Mouse (Mus musculus) embryo, embryonic 9.5 days (tissue): Measurements from ENCODE around the gene Setd1b.

ENCODE experiments used
- DNase-seq: peaks from one replicate; pipeline ENCODE4 v3.0.0-alpha.2; 2017; ENCODE audit errors: extremely low spot score

The Setd1b gene

DNA sequence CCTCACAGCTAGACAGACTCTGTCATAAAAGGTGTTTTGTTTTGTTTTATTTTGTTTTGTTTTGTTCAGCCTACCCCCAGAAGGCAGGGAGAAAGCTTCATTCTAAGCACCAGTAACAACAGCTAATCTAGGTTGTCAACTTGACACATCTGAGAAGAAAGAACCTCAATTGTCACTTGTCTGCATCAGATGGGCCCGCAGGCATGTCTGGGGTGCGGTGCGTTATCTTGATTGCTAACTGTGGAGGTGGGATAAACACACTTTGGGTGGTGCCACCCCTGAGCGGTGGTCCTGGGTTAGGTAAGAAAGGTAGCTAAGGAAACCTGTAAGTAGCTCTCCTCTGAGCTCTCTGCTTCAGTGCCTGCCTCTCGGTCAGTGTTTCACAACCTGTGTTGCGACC is 15.0 kb upstream of the Setd1b start:
- DNase-seq: no peak

DNA sequence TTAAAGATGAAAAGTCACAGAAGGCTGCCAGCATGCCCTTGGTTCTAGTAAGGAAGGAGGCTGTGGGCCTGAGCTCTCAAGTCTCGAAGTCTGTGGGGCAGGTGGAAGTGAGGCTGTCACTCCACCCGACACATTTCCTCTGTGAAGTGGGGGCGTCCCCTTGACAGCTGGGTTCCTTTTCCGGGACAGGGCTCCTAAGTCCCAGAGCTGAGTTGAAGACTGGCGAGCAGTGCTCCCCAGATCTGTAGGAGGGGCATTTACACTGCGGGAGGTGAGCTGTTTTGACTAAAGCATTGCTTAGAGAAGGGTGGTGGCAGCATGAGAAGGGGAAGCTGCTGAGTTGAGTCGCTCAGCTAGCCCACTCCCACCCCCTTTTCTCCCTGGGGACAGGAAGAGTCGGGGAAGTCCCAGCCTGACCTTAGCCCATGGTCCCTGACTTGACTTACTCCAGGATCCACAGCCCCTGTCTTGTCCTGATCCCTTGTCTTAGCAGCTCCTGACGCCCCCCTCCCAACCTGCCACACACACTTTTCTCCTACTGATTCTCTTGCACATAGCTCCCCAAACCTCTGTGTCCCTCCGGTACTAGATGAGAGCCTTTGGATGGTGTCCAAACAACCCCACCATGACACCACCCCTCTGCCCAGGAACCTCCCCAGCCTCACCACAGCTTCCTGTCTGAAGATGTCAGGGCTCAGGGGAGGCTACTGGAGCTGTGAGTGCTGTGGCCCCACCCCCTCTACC is 13.4 kb upstream of the Setd1b start:
- DNase-seq: no peak

DNA sequence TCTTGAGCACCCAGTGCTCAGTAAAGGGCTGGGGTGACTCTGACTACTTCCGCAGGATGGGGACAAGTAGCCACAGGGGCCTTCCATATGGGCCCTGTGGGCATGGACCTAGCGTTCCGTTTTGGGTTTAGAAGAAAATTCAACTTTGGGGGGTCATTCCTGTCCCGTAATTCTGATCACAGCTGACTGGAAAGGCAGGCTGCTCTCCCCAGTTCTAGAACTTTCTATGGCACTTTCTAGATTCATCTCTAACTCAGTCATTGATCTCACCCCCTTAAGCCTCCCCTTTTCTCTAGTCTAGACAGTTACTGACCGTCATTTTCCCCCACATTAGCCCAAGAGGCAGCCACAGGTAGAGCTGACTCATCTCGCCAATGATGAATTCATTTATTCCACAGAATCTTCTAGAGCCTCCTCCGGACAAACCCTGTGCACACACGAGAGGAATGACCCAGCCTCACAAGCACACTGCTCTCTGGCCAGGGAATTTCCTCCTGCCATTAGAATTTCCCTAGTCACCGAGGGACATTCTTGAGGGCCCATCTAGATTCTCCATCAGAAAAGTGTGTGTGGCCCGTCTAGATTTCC is 12.7 kb upstream of the Setd1b start:
- DNase-seq: no peak

DNA sequence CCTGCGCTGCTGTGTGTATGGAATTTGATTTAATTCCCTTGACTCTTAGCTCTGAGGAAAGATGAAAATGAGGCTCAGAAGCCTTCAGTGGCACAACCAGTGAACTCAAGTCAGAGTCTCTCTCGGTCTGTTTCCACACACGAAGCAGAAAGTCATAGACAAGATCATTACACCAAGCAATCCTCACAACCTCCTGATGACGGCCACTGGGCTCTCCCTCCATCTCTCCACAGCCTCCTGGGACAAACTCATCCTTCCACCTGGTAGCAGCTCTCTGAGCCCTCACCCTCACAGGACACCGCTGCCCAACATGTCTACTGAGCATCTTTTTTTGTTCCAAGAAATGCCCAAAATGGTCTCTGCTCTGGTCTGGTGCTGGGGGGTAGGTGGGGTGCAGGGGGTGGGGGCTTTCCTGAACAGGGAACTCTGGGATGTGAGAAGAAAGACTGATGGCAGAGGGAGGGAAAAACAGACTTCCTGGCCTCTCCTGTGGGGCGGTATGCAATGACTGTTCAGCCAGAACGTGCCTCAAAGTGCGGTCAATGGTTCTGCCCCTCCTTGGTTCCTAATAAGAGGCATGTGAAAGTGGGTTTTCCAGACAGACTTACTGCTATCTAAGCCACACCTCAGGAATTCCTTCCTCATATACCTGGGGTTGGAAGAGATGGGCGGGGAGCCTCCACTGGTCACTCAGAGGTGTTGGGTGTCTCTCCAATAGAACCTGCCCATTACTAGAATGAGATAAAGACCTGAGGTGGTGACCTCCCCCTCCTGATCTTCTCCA is 11.8 kb upstream of the Setd1b start:
- no peak for DNase-seq

DNA sequence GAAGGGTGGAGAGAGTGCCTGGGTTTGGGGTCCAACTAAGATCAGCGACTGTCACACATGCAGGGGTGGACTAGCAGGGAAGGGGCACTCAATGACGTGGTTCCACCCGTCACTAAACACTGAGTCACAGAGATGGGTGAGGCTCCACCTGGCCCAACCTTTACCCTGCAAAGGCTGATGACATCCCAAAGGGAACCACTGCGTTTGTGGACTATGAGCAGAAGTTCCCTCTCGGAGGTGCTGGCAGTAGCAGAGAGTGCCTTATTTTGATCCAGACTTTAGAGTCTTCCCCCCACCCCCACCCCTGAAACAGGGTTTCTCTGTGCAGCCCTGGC is 11.2 kb upstream of the Setd1b start:
- DNase-seq: no peak

DNA sequence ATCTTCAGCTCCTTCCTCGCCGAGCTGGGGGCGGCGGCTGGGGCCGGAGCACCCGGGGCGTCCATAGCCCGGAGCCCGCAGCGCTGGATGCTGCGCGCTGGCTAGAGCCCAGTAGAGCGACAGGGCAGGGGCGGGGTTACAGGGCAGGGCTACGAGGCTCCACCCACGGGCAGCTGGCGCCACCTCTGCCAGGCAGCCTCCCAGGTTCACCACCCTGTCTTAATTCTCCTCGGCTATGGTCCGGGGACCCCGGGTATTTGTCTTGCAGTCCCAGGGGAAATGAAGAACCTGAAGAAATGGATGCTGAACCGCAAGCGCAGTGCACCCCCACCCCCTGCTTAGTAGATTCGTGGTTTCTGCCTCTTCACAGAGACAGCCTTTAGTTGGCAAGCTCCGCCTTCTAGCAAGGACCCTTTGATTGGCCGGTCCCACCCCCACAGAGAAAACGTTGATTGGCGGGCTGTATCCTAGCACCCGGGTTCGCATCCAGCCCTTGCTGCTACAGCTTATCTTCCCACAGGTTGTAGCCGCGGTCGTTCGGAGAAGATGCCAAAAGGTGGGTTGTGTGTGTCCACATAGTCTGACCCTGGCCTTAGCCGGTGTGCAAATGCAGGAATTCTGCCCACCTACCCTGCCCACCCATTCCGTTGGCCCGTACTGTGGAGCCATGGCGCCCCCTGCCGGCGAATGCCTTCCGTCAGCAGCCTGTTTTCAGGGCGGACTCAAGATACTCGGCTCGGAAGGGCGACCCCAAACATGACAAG is 9.5 kb upstream of the Setd1b start, which contains the start of gene Rhof:
Gene Rhof, minus strand, starts transcription at position 385 of the 764 bp plus-strand sequence.
- peak; percentile 81 for DNase-seq

DNA sequence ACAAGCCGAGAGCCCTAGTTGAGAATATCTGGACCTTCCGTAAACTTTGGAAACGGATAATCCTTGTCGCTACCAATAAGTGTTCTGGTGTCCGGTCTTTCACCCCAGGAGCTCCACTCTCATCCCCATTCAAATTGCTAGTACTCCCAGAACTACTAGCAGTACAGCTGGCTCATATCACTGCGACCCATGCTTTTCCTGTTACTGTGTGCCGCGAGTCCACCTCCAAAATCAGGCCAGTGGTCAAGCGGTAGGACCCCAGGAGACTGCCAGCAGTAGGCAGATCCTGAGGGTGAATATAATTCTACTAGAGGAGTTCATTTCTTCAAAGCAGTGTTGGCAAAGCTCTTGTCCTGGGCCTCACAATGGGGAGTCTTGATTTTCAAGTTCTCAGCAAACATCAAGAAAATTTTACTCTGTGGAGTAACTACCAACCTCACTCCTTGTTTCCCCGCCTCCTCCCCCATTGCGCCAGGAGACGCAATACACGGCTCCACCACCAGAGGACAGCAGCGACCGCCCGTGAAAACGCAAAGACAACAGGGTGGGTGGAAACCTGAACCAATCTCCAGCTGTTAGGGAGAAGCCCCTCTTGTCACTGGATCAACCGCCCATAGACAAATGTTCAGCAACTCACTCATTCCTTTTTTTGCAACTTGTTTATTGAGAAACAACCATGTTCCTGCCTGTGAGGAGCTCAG is 8.8 kb upstream of the Setd1b start:
- DNase-seq: peak; percentile 94

DNA sequence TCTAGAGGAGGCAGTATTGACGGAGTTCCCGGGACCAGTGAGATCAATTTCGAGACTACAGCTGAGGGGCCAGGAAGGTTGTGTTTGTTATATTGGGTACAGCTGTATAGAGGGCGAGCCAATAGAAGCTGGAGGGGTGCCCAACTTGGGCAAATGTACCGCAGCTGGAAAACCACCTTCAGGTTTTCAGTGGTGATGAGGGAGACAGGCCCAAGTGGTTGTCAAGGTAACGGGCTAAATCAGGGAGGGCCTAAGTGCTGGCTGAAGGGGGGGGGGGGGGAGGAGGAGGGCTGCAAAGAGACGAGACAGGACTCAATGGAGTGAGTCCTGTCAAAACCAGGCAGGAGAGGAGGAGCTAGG is 8.2 kb upstream of the Setd1b start:
- DNase-seq: no peak

DNA sequence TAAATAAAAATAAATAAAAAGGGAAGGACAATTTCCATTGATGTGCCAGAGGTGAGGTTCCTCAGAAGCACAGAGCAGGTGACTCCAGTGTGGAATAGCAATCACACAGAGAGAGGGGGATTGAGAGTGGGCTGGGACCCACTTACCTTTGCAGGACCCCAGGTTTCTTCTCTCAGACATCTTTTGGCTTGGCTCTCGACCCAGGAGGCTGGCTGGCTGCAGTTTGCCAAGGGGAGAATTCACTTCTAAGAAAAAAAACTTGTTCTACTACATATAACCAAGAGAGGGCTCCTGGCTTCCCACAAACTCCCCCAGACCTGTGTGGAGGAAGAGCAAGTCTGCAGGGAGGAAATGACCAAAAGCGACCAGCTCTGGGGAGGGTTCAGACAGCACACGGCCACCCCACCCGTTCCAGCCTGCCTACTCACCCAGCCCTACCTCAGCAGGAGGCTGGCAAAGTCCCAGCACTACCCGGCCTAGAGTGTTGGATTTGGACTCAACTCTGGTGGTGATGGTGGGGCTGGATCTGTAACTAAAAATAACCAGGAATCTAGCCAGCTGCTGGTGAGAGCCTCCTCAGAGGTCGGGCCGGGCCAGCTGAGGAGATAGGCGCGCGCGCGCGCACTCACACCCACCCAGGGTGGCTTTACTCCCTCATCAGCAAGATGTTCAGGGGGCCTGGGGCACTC is 7.7 kb upstream of the Setd1b start:
- DNase-seq: no peak

DNA sequence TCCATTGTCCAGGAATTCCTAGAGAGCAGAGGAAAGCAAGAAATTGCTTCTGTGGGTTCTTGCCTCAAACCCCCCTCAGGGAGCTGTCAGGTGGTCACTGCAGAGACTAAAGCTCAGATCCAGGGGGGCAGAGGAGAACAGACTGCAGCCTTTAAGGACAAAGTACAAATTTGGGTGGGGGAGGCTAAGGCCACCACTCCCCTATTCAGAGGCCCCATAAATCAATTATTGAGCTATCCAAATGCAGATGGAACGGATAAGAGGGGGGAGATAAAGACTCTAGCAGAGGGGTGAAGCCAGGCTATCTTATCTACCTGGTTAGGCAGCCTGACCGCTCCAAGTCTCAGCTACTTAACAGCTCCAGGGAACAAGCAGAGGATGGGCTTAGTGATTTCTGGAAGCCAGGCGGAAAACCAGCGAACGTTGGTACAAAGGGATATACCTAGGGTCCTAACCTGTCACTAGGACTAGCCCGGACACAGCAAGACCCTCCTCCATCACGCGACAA is 7.1 kb upstream of the Setd1b start:
- no peak for DNase-seq

DNA sequence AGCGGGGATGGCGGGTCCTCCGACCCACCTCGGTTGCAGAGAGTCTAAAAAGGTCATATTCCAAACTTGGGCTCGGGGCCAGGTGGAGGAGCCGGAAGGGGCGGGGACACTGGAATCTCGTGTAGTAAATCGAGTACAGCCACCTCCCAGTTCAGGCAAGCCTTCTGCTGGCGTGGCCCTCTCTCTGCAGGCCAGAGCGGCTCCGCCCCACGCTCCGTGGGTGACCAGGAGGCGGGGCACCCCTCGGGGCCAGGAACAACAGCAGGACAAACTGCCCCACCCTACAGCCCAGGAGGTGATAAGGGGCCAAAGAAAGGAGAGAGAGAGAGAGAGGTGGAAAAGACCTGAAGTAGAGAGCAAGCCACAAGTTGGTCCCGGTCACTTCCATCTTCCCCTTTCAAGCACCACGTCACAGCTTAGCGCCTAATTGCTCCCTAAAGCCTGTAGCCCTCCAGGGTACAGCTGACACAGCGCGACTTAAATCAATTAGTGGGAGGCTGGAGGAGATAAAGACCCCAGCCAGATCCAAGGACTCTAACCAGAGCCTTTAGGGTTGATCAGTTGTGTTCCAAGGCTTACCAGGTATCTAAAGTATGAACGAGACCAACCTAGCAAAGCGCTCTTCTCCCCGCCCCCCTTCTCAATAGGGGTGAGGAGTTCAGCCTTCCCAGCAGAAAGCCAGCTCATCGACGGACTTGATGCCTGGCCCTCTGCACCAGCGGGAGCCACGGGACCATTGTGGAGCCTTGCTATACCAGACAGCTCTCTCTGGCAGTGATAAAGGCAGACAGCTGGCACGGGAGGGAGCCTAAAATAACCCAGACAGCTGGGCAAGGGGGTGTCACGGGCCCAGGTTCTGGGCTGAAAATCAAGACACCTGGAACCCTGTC is 6.3 kb upstream of the Setd1b start:
- DNase-seq: peak; percentile 66

DNA sequence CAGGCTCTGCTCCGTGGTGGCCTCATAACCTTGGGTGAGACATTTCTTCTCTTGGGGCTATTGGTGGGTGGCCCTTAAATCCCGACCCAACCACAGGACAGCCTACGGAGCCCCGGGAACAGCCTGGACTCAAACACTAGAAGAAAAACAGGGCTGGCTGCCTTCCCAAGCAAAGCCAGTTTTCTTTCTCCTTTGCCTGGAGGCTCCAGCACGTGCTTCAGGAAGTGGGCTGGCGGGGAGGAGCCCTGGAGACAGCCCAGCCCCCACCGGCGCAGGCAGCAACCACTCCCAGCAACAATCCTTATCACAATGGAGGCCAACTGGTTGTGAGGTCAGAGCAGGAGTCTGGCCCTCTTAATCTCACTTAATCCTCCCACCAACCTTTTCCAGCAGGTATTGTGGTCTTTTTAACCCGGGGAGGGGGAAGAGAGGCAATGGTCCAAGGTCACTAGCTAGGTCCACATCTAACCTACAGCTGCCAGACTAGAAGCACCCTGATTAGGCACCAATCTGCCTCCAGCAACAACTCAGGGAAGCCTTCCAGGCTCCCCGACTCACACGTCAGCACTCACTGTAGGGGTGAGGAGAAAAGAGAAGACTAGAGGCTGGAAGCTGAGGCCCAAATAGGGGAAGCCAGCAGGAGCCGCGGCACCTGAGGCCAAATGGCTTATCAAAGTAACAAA is 5.5 kb upstream of the Setd1b start:
- peak; percentile 81 for DNase-seq

DNA sequence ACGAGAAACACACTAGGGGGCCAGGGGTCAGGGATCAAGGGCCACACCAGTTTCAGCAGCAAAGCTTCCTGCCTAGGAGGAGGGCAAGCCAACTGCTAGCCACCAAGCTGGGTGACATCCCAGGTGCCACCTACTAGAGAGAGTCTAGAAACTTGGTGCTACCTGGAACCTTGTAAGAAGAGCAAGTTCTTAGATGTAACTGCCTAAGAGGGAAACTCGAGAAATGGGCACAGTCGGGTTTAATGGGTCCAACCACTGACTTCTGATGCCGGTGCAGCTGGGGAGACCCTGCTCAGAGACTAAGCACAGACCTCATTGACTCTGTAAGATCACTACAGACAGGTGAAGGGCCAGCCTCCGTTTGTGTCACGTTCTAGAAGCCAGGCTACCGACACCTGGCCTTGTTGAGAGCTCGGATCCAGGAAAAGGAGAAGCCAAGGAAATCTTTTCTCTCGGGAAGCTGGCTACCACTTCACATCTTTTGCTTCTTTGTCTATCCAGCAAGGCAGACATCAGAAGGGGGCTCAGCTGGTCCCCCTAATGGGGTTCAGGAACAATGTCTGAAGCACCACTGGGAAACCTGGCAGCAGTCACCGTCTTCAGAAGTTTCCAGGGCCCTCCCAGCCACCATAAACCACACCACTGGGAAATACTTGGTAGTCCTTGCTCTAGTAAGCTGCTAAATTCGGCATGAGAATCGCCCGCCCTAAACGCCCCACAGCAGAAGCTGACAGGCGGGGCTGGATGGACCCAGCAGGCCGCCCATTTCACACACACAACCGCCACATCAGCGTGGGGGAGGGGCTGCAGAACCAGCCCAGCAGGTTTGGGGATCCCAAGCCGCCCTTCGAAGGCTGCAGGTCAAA is 4.7 kb upstream of the Setd1b start:
- DNase-seq: peak; percentile 84

DNA sequence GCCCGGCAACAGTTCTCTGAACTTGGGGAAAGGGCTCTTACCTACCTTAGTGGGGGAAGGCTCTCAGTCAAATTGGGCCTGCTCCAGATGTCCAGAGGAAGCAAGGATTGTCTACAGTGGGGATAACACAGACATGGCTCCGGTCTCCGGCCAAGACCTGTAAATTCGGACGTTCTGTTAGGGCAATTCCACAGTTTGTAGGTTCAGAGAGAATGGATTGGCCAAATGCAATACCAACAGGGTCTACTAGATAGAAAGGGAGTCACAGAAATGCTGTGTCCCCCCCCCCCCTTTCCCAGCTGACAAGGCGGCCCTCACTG is 4.1 kb upstream of the Setd1b start:
- DNase-seq: no peak

DNA sequence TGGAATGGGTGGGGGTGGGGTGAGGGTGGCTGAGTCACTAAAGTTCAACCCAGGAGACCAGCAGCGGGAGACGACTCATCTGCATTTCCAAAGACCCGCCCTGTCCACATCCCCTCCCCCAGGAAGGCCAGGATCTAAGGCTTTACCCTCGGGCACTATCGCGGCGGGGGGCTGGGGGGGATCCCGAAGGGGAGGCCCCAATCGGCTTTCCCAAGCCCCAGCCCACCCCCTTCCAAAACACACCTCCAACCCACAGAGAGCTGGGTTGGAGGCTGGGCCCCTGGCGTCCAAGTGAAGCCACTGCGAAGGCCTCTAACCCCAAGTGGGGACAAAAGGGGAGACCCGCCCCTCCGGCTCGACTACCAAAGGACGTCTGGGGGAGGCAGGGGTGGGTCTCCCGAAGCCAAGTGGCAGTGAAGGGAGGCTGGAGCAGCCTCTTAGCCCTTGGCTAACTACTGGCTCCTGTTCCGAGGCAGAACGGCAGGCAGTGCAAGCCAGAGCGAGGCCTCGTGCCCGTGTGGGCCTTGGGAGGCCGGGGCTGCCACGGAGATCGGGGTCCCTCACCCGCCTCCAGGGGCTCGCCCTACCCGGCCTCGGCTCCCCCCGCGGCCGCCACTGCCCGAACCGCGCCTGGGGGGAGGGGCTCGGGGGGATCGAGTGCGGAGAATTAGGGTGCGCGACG is 3.6 kb upstream of the Setd1b start:
- DNase-seq: peak; percentile 95

DNA sequence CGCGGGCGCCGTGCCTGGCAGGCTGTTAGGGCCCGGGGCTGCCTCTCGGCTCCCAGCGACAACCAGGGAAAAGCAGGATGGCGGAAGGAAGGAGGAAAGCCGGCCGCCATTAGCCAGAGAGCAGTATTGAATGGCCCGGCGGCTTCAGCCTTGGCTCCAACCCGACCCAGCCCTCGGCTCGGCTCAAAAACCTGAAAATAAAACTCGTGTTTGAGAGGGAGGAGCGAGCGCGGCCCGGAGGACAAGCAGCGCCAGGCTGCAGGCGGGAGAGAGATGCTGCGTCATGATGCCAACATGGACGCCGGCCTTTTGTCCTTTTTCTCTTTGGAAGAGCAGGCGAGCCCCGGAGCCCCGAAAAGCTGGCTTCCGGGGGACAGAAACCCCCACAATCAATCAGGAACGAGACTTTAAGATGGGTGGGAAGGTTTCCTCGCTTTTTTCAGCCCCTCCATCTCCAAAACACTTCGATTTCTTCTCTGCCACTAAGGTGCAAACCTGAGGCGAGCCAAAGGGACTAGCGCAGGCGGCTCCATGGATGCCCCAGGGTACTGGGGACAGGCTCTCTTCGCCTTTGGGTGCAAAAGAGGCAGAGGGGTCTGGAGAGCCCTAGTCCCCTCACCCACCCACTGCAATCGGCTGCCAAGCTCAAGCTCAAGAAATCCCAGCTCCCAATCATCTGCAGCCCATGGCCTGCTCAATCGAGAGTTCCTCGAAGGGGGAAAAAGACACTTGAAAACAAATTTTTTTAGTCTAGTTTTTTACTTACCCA is 2.9 kb upstream of the Setd1b start:
- peak; percentile 83 for DNase-seq
